Mouse (Mus musculus) heart, adult 18-20 months (tissue): ENCODE measurements around the gene Rab5c. TPM values are rescaled to one million over a fixed set of nuclear protein-coding genes. Genes with fewer than 3 reads are reported as not detected.

ENCODE experiments used
- DNase-seq, 2 experiments: peaks; one replicate each; pipeline ENCODE4 v3.0.0; 2021 to 2022; ENCODE audit warnings: mixed read lengths in 1 of 2
- total RNA-seq, 2 experiments: library from RNA; stranded (reverse); gene quantifications; 2 replicates each; pipeline ENCODE4 v1.2.3; 2021

Rab5c gene
- total RNA-seq, 2 experiments from 2014 or later, result 53.9 to 59.8 TPM

DNA sequence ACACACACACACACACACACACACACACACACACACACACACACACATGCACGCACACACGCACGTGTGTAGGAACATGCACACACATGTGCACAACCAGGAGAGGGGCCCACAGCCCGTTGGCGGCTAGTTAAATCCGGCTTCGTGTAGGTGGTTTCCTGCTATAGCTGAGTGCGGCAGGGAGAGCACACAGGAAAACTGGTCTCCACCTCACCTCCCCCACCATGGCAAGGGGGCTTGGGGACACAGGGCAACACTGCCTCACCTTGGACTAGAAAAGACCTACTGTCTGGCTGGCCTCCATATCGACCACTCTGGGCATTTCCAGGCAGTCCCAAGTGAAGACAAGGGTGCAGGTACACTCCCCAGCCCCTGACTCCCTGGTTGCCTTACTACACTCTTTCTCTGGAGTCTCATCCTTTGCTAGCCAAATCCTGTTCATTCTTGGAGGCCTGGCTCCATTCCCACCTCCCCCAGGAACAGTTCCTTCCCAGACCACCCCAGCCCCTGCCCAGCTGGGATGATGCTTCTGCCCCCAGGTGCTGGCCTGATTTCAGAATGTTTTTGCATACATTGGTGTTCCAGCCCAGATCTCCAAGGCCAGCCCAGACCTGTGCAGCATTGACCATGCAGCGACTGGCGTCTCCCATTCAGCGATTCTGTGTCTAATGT lies 16.1 kb upstream of the Rab5c start:
- DNase-seq, result no peak

GRCm38 (mm10) chr11:100752294-100752693 lies 14.3 kb upstream of the Rab5c start:
- no peak for DNase-seq

DNA sequence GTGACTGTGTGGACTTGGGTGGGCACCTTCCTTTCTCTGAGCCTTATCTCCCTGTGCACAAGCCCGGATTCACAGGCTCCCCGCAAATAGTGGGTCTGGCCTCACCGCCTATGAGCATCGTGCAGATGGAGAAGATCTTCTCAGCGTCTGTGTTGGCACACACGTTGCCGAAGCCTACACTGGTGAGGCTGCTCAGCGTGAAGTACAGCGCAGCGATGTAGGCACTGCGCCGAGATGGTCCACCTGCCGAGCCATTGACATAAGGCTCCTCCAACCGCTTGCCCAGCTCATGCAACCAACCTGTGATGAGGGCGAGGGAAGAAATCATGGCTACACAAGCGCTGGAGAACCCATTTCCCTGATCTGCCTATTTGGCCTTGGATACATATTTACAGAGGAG lies 12.1 kb upstream of the Rab5c start:
- DNase-seq, result no peak

- no peak for DNase-seq
Observed at GRCm38 (mm10) chr11:100749469-100749868, 11.5 kb upstream of the Rab5c start.

GRCm38 (mm10) chr11:100748620-100749019 lies 10.6 kb upstream of the Rab5c start:
- no peak for DNase-seq

GRCm38 (mm10) chr11:100747114-100747513 lies 9.1 kb upstream of the Rab5c start:
- DNase-seq, result no peak

GRCm38 (mm10) chr11:100746546-100746945 lies 8.5 kb upstream of the Rab5c start:
- DNase-seq, result no peak

GRCm38 (mm10) chr11:100745085-100745484 lies 7.1 kb upstream of the Rab5c start:
- DNase-seq, result peak; percentile 36 to 74

- peak; percentile 54 to 65 for DNase-seq
Observed at GRCm38 (mm10) chr11:100741348-100741747, 3.3 kb upstream of the Rab5c start.

GRCm38 (mm10) chr11:100738749-100739148 lies 734 bp upstream of the Rab5c start:
- no peak for DNase-seq

- no peak for DNase-seq
Observed at GRCm38 (mm10) chr11:100737105-100737733, 796 bp downstream of the Rab5c start.

- no peak for DNase-seq
Observed at GRCm38 (mm10) chr11:100736746-100737080, 1.3 kb downstream of the Rab5c start.

DNA sequence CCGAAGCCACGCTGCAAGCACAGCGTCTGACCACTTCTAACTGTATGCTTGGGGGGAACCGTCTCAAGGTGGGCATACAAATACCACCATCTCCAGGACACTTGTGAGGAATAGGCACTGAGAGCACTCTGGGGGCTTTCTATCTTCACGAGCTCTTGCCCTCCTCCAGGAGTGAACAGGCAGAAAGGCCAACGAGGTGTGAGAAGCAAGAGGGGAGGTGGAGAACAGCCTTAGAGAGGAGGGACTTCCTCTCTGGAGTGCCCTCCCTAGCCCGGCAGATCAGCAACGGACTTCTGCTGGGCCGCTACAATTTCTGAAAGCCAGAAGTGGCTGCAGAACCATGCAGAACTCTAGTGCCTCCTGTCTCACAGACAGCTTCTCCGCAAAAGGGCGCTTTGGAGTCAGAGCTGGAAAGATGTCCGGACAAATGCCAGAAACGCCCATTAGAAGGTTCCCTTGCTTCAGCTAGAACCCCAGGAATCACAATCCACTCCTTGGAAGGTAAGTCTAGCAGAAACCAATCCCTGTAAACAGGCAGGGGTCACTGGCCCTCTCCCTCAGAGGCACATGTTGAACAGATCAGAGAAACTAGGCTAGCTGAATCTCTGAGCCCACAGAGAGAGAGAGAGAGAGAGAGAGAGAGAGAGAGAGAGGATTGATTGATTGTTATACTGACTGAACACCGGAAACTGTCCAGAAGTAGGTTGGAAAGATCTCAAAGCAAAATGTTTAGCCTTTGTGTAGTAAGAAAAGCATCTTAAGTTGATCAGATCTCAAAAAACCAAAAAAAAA lies 1.9 kb downstream of the Rab5c start:
- DNase-seq, result no peak

GRCm38 (mm10) chr11:100735134-100735865 lies 2.7 kb downstream of the Rab5c start:
- DNase-seq, result no peak

GRCm38 (mm10) chr11:100730477-100731205 lies 7.4 kb downstream of the Rab5c start:
- peak in 1 of 2 experiments; percentile 59 for DNase-seq

DNA sequence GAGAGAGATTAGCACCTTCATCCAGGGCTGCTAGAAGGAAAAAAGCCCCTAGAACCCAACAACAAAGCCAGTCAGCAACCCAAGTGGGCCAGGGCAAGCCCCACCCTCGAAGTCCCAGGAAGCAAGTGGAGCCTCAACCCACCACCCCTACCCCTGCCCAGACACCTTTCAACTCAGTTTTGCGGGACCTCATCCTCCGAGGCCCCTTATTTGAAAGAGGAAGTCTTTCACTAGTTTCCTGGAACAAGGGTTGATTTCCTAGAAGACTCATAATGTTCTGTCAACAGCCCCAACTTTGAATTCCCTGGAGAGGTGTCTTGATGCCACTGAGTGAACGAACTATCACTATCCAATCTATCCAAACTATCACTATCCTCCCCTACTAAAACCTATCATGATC lies 8.0 kb downstream of the Rab5c start:
- no peak for DNase-seq

GRCm38 (mm10) chr11:100728601-100729000 lies 9.4 kb downstream of the Rab5c start:
- DNase-seq, result no peak

- DNase-seq, result no peak
Observed at GRCm38 (mm10) chr11:100727201-100727600, 10.8 kb downstream of the Rab5c start.

- peak; percentile 56 to 75 for DNase-seq
Observed at GRCm38 (mm10) chr11:100724919-100725512, 13.0 kb downstream of the Rab5c start.

- DNase-seq, result no peak
Observed at GRCm38 (mm10) chr11:100722493-100723028, 15.5 kb downstream of the Rab5c start.
